Mouse (Mus musculus) hindbrain, embryonic 10.5 days (tissue): ENCODE results near the gene Ccdc88c. TPM values are rescaled to one million over a fixed set of nuclear protein-coding genes. Genes with fewer than 3 reads are reported as not detected.
A peak's percentile ranks its signal among the peaks of the same experiment; 100 is the strongest.

Experiments
- DNase-seq: peaks from one replicate; pipeline ENCODE4 v3.0.0-alpha.2; 2017; ENCODE audit warnings: low spot score
- H3K27ac ChIP-seq: fragments of 300-500 bp; sonication (generic); 2 replicates; pipeline ENCODE4 v1.5.1; 2016; ENCODE audit warnings: mild to moderate bottlenecking, moderate library complexity
- H3K27me3 ChIP-seq: fragments of 300-500 bp; sonication (generic); 2 replicates; pipeline ENCODE4 v1.6.1; 2016; ENCODE audit warnings: mild to moderate bottlenecking; ENCODE audit not compliant: poor library complexity, insufficient read depth, severe bottlenecking
- H3K36me3 ChIP-seq: fragments of 300-500 bp; sonication (generic); 2 replicates; pipeline ENCODE4 v1.6.1; 2016; ENCODE audit warnings: mild to moderate bottlenecking, moderate library complexity
- H3K4me1 ChIP-seq: fragments of 300-500 bp; sonication (generic); replicated peaks from 2 replicates; pipeline ENCODE4 v1.6.1; 2016; ENCODE audit warnings: mild to moderate bottlenecking
- H3K4me3 ChIP-seq: fragments of 300-500 bp; sonication (generic); 2 replicates; pipeline ENCODE4 v1.5.1; 2016; ENCODE audit warnings: mild to moderate bottlenecking, moderate library complexity
- H3K9me3 ChIP-seq: fragments of 300-500 bp; sonication (generic); 2 replicates; pipeline ENCODE4 v1.6.1; 2016; ENCODE audit warnings: mild to moderate bottlenecking, moderate library complexity
- WGBS: fragments of 180-500 bp; shearing (Covaris S2); methylation state at CpG from one replicate; pipeline ENCODE4 v1.1.7; 2016; 5-methylcytosine and 5-hydroxymethylcytosine counted together
- polyA plus RNA-seq: library from polyadenylated mRNA; unstranded; fragments of >200 nt; fragmentation: Nextera tagmentation; extraction: Ambion mirVana; gene quantifications from 2 replicates; pipeline ENCODE4 v1.2.1, GENCODE M21; 2016

Gene Ccdc88c
- polyA plus RNA-seq, 1 experiment from 2014 or later, result 13.3 TPM

GRCm38 (mm10) chr12:100948021-100948420 is 80.8 kb downstream of the Ccdc88c start:
- H3K27ac ChIP-seq, result no peak overlapping the region
- 0 out of 2 replicates have a peak, but pooled peaks cover 2% of the 10 kb centered on the region for H3K9me3 ChIP-seq
- WGBS, result 86% methylated on average over 6 of the region's 6 CpGs
- H3K27me3 ChIP-seq, result no peaks in the 10 kb centered on the region
- peaks cover 92% of the 10 kb centered on the region for H3K36me3 ChIP-seq
- no peak for DNase-seq
- peaks cover 9% of the 10 kb centered on the region for H3K4me1 ChIP-seq
- no peak overlapping the region for H3K4me3 ChIP-seq

DNA sequence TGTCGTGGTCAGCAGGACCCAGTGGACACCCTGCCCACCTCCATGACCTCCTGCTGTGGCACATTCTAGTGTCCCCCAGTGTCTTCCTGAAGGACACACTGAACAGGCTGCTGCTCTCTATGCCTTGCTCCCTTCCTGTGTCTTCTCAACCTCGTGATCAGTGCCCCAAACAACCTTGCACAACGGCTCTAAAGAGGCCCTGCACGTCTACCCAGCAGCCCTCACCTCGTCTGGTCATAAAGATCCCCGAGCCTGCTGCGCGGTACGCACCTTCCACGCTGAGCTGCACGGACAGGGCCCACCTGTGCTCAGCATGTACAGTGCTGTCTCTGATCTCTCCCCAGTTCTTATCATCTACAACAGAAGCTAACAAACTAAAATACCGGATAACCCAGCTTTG is 82.9 kb downstream of the Ccdc88c start:
- Histone ChIP-seq H3K4me3 (no peak overlapping the region), H3K27ac (no peak overlapping the region), H3K9me3 (0 out of 2 replicates have a peak, but pooled peaks cover 2% of the 10 kb centered on the region), H3K4me1 (no peaks in the 10 kb centered on the region), H3K27me3 (no peaks in the 10 kb centered on the region), H3K36me3 (peaks cover 97% of the 10 kb centered on the region)
- WGBS, result 93% methylated on average over 12 of the region's 12 CpGs
- no peak for DNase-seq

GRCm38 (mm10) chr12:100945501-100945900 is 83.4 kb downstream of the Ccdc88c start:
- peaks cover 98% of the 10 kb centered on the region for H3K36me3 ChIP-seq
- 86% methylated on average over 12 of the region's 12 CpGs for WGBS
- no peak overlapping the region for H3K4me3 ChIP-seq
- DNase-seq, result no peak
- no peaks in the 10 kb centered on the region for H3K27me3 ChIP-seq
- no peak overlapping the region for H3K27ac ChIP-seq
- H3K4me1 ChIP-seq, result no peaks in the 10 kb centered on the region
- 0 out of 2 replicates have a peak, but pooled peaks cover 2% of the 10 kb centered on the region for H3K9me3 ChIP-seq

DNA sequence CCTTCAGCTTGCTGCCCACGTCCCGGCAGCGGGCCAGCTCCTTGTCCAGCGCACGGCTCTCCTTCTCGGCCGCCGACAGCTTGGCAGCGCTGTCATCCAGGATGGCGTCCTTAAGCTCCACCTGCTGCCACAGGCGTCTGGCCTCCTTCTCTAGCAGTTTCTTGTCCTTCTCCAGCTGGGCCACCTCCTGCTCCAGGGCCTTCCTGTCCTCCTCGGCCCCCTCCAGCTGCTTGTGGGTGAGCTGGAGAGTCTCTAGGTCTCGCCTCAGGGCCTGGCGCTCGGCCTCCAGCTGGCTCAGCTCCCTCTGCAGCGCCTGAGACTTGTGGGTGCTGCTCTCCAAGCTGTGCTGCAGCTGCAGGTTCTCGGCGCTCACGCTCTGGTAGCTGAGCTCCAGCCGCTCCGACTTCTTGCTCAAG is 83.9 kb downstream of the Ccdc88c start:
- H3K36me3 ChIP-seq, result peaks cover 98% of the 10 kb centered on the region
- no peak for DNase-seq
- no peaks in the 10 kb centered on the region for H3K4me1 ChIP-seq
- H3K9me3 ChIP-seq, result 0 out of 2 replicates have a peak, but pooled peaks cover 2% of the 10 kb centered on the region
- H3K27ac ChIP-seq, result no peak overlapping the region
- no peaks in the 10 kb centered on the region for H3K27me3 ChIP-seq
- 94% methylated on average over 21 of the region's 21 CpGs for WGBS
- H3K4me3 ChIP-seq, result no peak overlapping the region

- Histone ChIP-seq H3K4me1 (no peaks in the 10 kb centered on the region), H3K36me3 (peaks cover 98% of the 10 kb centered on the region), H3K4me3 (no peak overlapping the region), H3K9me3 (0 out of 2 replicates have a peak, but pooled peaks cover 2% of the 10 kb centered on the region), H3K27me3 (no peaks in the 10 kb centered on the region), H3K27ac (no peak overlapping the region)
- WGBS, result 81% methylated on average over 4 of the region's 4 CpGs
- no peak for DNase-seq
Observed at GRCm38 (mm10) chr12:100943146-100943545, 85.7 kb downstream of the Ccdc88c start.

GRCm38 (mm10) chr12:100941361-100941760 is 87.5 kb downstream of the Ccdc88c start:
- no peak for DNase-seq
- Histone ChIP-seq H3K36me3 (peaks cover 98% of the 10 kb centered on the region), H3K27me3 (no peaks in the 10 kb centered on the region), H3K27ac (no peak overlapping the region), H3K9me3 (no peaks in the 10 kb centered on the region), H3K4me1 (peaks cover 7% of the 10 kb centered on the region; the same call in 1 of the 2 replicates), H3K4me3 (no peak overlapping the region)
- 95% methylated on average over 3 of the region's 3 CpGs for WGBS

GRCm38 (mm10) chr12:100937441-100938360 is 91.2 kb downstream of the Ccdc88c start:
- Histone ChIP-seq H3K36me3 (peaks cover 98% of the 10 kb centered on the region), H3K27me3 (no peaks in the 10 kb centered on the region), H3K4me3 (no peak overlapping the region), H3K9me3 (no peaks in the 10 kb centered on the region), H3K27ac (no peak overlapping the region), H3K4me1 (peaks cover 7% of the 10 kb centered on the region; the same call in 1 of the 2 replicates)
- DNase-seq, result no peak
- WGBS, result 84% methylated on average over 21 of the region's 21 CpGs

- Histone ChIP-seq H3K4me1 (peaks cover 7% of the 10 kb centered on the region; the same call in 1 of the 2 replicates), H3K27ac (no peak overlapping the region), H3K36me3 (peaks cover 100% of the 10 kb centered on the region), H3K9me3 (no peaks in the 10 kb centered on the region), H3K27me3 (no peaks in the 10 kb centered on the region), H3K4me3 (no peak overlapping the region)
- WGBS, result 87% methylated on average over 4 of the region's 4 CpGs
- DNase-seq, result no peak
Observed at GRCm38 (mm10) chr12:100936737-100937136, 92.1 kb downstream of the Ccdc88c start.

DNA sequence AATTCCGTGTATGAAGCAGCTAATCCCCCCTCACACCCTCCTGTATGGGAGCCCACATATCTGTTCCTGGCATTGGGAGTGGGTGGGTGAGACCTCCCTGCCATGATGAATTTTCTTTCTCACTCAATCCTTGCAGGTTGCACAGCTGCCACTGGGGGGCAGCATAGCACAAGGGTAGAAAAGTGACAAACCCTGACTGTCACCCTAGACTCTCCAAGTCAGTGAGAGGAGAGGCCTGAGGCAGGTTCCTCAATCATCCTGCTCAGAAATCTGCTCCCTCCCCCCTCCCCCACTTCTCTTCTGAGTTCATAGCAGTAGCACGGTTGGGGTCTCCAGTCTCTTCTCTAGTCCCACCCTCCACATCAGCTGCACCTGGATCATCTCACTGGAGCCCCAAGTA is 92.7 kb downstream of the Ccdc88c start:
- Histone ChIP-seq H3K27ac (no peak overlapping the region), H3K9me3 (no peaks in the 10 kb centered on the region), H3K4me3 (no peak overlapping the region), H3K4me1 (peaks cover 7% of the 10 kb centered on the region; the same call in 1 of the 2 replicates), H3K36me3 (peaks cover 100% of the 10 kb centered on the region), H3K27me3 (no peaks in the 10 kb centered on the region)
- peak; percentile 78 for DNase-seq
- WGBS, result 15% methylated on average over 2 of the region's 2 CpGs

GRCm38 (mm10) chr12:100934796-100935195 is 94.1 kb downstream of the Ccdc88c start:
- Histone ChIP-seq H3K9me3 (no peaks in the 10 kb centered on the region), H3K4me1 (peaks cover 7% of the 10 kb centered on the region; the same call in 1 of the 2 replicates), H3K36me3 (peaks cover 100% of the 10 kb centered on the region), H3K27ac (no peak overlapping the region), H3K27me3 (no peaks in the 10 kb centered on the region), H3K4me3 (no peak overlapping the region)
- DNase-seq, result no peak
- WGBS, result 90% methylated on average over 5 of the region's 5 CpGs

- Histone ChIP-seq H3K27me3 (no peaks in the 10 kb centered on the region), H3K9me3 (no peaks in the 10 kb centered on the region), H3K4me1 (no peaks in the 10 kb centered on the region), H3K36me3 (peaks cover 99% of the 10 kb centered on the region), H3K4me3 (no peak overlapping the region), H3K27ac (no peak overlapping the region)
- WGBS, result 96% methylated on average over 14 of the region's 14 CpGs
- no peak for DNase-seq
Observed at GRCm38 (mm10) chr12:100931653-100932052, 97.2 kb downstream of the Ccdc88c start.

- H3K4me1 ChIP-seq, result no peaks in the 10 kb centered on the region
- H3K9me3 ChIP-seq, result no peaks in the 10 kb centered on the region
- no peaks in the 10 kb centered on the region for H3K27me3 ChIP-seq
- no peak overlapping the region for H3K4me3 ChIP-seq
- WGBS, result 94% methylated on average over 9 of the region's 9 CpGs
- H3K27ac ChIP-seq, result no peak overlapping the region
- H3K36me3 ChIP-seq, result peaks cover 95% of the 10 kb centered on the region
- no peak for DNase-seq
Observed at GRCm38 (mm10) chr12:100928286-100928685, 100.6 kb downstream of the Ccdc88c start.
